Mouse (Mus musculus) thymus, postnatal 4 days (tissue): ENCODE results near the gene Olfr1252.

Experiments used
- DNase-seq: peaks from one replicate; pipeline ENCODE4 v3.0.0; 2021

Olfr1252 gene

GRCm38 (mm10) chr2:89724912-89725311, at the start of gene Olfr1252:
Olfr1252 (minus strand) TSS chr2:89725012.
- no peak for DNase-seq

GRCm38 (mm10) chr2:89756990-89757389, 32.2 kb upstream of the Olfr1252 start, which contains the start of gene Olfr1253:
Olfr1253 (minus strand) TSS chr2:89757090.
- no peak for DNase-seq

- no peak for DNase-seq
Measured at GRCm38 (mm10) chr2:89691980-89692379, 32.8 kb downstream of the Olfr1252 start.

- DNase-seq = no peak
Measured at GRCm38 (mm10) chr2:89671836-89672235, 53.0 kb downstream of the Olfr1252 start, which contains the start of gene Olfr1251. Olfr1251 (minus strand) TSS chr2:89671936.
